Mouse (Mus musculus) Patski (cell line): ENCODE data around the gene Tmem128. TPM values are rescaled to one million over a fixed set of nuclear protein-coding genes. Genes with fewer than 3 reads are reported as not detected.

ENCODE experiments used
- ATAC-seq: fragments of 100-300 bp; one replicate; pipeline ENCODE4 v1.8.0; 2021
- CTCF ChIA-PET: fragments of 350-600 bp; sonication (Branson Sonifier 250); formaldehyde crosslinking; loops from one replicate; lab custom pipeline; 2022; ENCODE audit warnings: inconsistent platforms; lab: Charles Lee
- POLR2A ChIA-PET: fragments of 350-600 bp; sonication (Branson Sonifier 250); formaldehyde crosslinking; loops from one replicate; lab custom pipeline; 2022; ENCODE audit warnings: antibody characterized with exemption, inconsistent platforms; lab: Charles Lee
- DNase-seq: peaks from one replicate; pipeline ENCODE4 v3.0.0-alpha.2; 2011; ENCODE audit warnings: low read depth, low spot score
- H3K27me3 ChIP-seq: fragments of 371-371 bp; one replicate; pipeline ENCODE4 v1.5.1; 2021
- CTCF ChIP-seq: fragments of 100-300 bp; IDR thresholded peaks from one replicate; pipeline ENCODE4 v1.5.1; 2021
- in situ Hi-C: fragments of 300-500 bp; cut with MboI; formaldehyde crosslinking; loops from 3 replicates; pipeline ENCODE4 v1.11.1; 2018; ENCODE audit warnings: low pct_unique_long_range_greater_than_20kb, mixed read lengths
- polyA plus RNA-seq: library from polyadenylated mRNA; unstranded; gene quantifications from one replicate; pipeline ENCODE4 v1.2.3, GENCODE M21; 2021

Tmem128 gene
- polyA plus RNA-seq, 1 experiment from 2014 or later: 63.1 TPM

- in situ Hi-C loops: no loop called here
- ChIA-PET POLR2A (no interaction called here), CTCF (no interaction called here)
- no peak for TF ChIP-seq CTCF
- ATAC-seq (peak; percentile 8), DNase-seq (no peak)
- H3K27me3 ChIP-seq: peaks cover 37% of the 10 kb centered on the region
Measured at GRCm38 (mm10) chr5:38277098-38277866, 17.3 kb downstream of the Tmem128 start.

- ATAC-seq: peak; percentile 18
- POLR2A ChIA-PET: no interaction called here
- H3K27me3 ChIP-seq: peaks cover 37% of the 10 kb centered on the region
- in situ Hi-C loops: no loop called here
- no peak for TF ChIP-seq CTCF
- no peak for DNase-seq
- CTCF ChIA-PET: no interaction called here
Measured at GRCm38 (mm10) chr5:38277936-38278600, 18.1 kb downstream of the Tmem128 start.

GRCm38 (mm10) chr5:38280075-38280474, 20.1 kb downstream of the Tmem128 start:
- no peak for TF ChIP-seq CTCF
- no peak for DNase-seq
- CTCF ChIA-PET: no interaction called here
- POLR2A ChIA-PET: no interaction called here
- H3K27me3 ChIP-seq: peaks cover 46% of the 10 kb centered on the region
- in situ Hi-C loops: no loop called here
- ATAC-seq: no peak

DNA sequence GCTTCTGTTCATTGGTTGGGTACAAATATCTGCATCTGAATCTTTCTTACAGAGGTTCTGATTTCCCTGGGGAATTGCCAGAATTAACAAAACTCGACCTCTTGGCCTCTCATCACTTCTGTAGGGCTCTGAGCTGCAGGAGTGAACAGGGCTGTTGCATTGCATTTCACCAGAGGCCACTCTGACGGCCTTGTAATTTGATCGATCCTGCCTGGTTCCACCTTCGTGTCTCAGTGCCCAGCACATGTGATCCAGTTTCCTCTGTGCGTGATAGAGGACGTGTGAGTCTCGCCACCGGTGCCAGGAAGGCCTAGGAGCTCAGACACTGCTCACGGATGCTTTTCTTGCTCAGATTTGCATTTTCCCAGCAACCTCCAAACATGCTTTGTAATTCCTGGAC, 25.7 kb downstream of the Tmem128 start:
- ChIA-PET POLR2A (no interaction called here), CTCF (no interaction called here)
- ATAC-seq (no peak), DNase-seq (no peak)
- no peak for TF ChIP-seq CTCF
- peaks cover 22% of the 10 kb centered on the region for H3K27me3 ChIP-seq
- in situ Hi-C loops: no loop called here

DNA sequence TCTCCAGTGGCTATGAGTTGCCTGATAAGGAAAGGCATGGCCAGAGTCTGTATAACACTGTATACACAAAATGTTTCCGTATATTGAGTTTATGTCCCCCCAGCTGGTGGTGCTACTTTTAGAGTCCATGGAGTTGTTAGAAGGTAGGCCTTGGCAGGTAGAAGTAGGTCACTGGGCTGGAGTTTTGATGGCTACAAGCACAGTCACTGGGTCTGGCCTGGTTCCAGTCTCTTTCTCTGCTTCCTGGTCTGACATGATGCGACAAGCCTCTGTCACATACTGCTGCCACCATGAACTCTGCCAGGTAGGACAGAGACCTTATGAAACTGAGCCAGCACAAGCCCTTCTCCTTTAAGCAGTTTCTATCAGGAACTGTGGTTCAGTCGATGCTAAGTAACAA, 28.5 kb downstream of the Tmem128 start:
- no peak for DNase-seq
- in situ Hi-C loops: no loop called here
- POLR2A ChIA-PET: no interaction called here
- peaks cover 29% of the 10 kb centered on the region for H3K27me3 ChIP-seq
- CTCF ChIA-PET: no interaction called here
- no peak for TF ChIP-seq CTCF
- no peak for ATAC-seq

DNA sequence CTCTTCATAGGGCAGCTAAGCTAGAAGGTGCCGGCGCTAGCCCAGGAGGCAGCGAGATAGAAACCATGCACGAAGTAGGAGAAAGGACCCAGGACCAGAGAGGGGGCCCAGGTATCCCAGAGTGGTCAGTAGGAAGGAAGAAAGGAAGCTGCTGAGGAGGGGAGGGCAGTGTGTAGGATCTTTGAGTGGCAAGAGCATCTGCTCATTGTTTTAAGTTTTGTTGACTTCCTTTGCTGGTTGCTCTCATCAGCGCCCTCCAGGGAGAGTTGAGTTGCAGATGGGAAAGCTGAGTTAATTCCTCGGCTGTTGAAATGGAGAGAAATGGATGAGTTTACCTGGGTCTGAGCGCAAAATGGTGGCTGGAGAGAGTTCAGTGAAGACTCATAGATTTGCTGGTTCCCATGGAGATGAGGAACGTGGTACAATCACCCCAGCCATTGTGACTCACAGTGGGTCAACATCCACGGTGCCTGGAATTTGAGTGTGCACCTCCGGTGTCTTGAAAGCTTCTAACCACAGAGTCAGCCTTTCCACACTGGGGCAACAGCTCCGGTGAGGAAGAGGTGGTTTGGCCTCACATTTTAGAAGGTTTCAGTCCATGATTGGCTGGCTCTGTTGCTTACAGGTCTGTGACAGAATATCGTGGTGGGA, 41.9 kb downstream of the Tmem128 start:
- ATAC-seq: no peak
- POLR2A ChIA-PET: interaction anchor here (1.5 kb wide), 1 partner anchor 168 kb away, joined by 3 read pairs; no protein-coding TSS in a partner anchor

GRCm38 (mm10) chr5:38302651-38303050, 42.7 kb downstream of the Tmem128 start:
- no peak for TF ChIP-seq CTCF
- ChIA-PET POLR2A (interaction anchor here (1.5 kb wide), 1 partner anchor 167 kb away, joined by 3 read pairs; no protein-coding TSS in a partner anchor), CTCF (interaction anchor here (1.6 kb wide), 1 partner anchor 163 kb away, joined by 3 read pairs; no protein-coding TSS in a partner anchor)
- H3K27me3 ChIP-seq: no peaks in the 10 kb centered on the region
- in situ Hi-C loops: no loop called here
- DNase-seq: no peak
- ATAC-seq: no peak

More for the DNA sequence above, 41.9 kb downstream of the Tmem128 start:
- CTCF ChIA-PET: interaction anchor here (1.6 kb wide), 1 partner anchor 164 kb away, joined by 3 read pairs; no protein-coding TSS in a partner anchor
- no peak for TF ChIP-seq CTCF
- in situ Hi-C loops: no loop called here
- no peak for DNase-seq
- H3K27me3 ChIP-seq: no peaks in the 10 kb centered on the region

GRCm38 (mm10) chr5:38305241-38305640, 45.3 kb downstream of the Tmem128 start:
- H3K27me3 ChIP-seq: no peaks in the 10 kb centered on the region
- TF ChIP-seq CTCF: no peak
- ChIA-PET CTCF (interaction anchor here (0.9 to 4.5 kb wide), 2 partner anchors 12 to 211 kb away, joined by 3 to 19 read pairs; no protein-coding TSS in a partner anchor), POLR2A (no interaction called here)
- in situ Hi-C loops: loop anchor here (5.0 kb wide), 2 partner anchors 162 to 317 kb away; no protein-coding TSS in a partner anchor
- no peak for ATAC-seq
- DNase-seq: no peak

GRCm38 (mm10) chr5:38307255-38308101, 47.5 kb downstream of the Tmem128 start:
- in situ Hi-C loops: loop anchor here (5.0 kb wide), 2 partner anchors 160 to 315 kb away; no protein-coding TSS in a partner anchor
- DNase-seq (peak; percentile 60), ATAC-seq (peak; percentile 83)
- H3K27me3 ChIP-seq: peaks cover 5% of the 10 kb centered on the region
- ChIA-PET CTCF (interaction anchor here (0.6 to 4.5 kb wide), 25 partner anchors 9 to 325 kb away, joined by 3 to 27 read pairs (median 3); partner anchors contain the start of gene Tmem128), POLR2A (no interaction called here)
- peak; percentile 99 for TF ChIP-seq CTCF
